Mouse (Mus musculus): ENCODE results near the gene Rims3.

Gene Rims3

DNA sequence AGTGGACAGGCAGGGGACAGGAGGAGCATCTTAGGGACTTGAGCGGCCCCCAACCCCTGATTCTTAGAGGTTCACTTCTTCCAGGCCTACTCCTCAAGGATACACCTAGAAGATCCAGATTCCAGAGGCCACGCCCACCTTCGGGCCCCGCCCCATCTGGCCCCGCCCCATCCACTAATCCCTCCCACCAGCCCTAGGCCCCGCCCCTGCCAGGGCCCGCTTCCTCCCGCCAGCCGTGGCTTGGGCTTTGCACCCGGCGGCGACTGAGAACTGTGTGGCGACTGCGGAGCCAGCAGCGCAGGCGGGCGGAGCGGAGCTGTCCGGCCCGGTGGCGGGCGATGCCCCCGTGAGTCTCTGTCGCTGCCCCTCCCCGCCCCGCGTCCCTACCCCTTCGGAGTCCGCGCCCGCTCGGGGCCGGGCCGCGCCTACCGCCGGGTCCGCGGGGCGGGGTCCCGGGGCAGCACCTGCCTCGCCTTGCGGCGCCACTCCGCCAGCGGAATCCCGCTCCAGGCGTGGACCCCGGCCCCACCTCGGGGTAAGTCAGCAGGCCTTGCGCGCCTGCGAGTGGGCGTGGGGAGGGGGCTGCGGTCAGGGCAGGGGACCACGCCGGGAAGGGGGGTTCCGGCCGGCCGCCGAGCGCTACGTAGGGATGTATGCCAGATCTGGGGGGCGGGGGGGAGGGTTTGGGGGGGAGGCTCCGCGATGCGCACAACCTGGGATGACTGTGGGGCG, at the start of gene Rims3:
Gene Rims3, plus strand, starts transcription at position 229 of the 732 bp plus-strand sequence.
- DNase-seq (ENCODE audit: low spot score) = no peak

DNA sequence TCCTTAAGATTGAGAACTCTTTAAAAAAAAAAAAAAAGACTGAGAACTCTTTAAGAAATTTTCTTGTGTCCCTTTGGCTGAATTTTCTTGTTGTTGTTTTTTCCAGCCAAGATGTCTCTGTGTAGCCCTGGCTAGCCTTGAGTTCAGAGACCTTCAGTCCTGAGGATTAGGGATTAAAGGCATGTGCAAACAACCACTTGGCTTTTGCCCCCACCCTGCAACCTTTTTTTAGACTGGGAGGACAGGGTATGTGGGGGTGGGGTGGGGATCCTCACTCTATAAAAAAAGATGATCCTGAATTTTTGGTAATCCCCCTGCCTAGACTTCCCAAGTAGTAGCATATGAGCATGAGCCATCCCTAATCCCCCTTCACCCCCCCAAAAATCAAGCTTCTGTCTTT, 48.8 kb upstream of the Rims3 start:
- no peak for DNase-seq (ENCODE audit: low spot score)

DNA sequence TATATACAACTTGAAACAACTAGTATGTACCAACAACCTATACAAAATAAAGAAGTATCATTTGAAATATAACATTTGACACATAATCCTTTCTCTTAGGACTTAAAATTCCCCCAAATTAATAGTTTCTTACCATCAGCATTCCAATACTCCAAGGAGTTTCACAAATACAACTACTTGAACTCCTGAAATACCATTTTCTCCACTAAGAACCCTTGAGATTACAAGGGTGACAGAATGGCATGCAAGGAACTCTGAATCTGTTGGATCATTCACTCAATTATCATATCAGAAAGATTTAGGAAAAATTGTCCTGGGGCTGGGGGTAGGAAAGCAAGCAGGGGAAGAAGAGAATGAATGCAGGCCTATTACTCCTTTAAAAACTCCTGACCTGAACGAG, 40.9 kb upstream of the Rims3 start:
- DNase-seq (ENCODE audit: low spot score) = no peak

DNA sequence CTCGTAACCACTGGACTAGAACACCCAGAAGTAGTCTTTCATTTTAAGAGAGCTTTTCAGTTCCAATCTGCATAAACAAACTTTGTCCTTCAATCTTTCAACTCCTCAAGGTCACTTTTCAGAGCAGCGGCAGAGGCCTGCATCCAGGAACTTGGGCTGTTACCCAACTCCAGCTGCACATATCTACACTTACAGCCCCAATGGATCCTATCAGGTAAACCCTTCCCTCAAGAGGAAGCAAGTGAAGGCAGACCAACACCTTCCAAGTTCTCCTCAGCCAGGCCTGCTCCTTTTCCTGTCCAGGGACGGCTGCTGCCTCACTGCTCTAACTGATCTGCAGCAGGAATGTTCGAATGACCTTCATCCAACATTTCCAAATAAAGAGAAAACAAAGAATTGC, 40.4 kb upstream of the Rims3 start:
- DNase-seq (ENCODE audit: low spot score) = no peak

DNA sequence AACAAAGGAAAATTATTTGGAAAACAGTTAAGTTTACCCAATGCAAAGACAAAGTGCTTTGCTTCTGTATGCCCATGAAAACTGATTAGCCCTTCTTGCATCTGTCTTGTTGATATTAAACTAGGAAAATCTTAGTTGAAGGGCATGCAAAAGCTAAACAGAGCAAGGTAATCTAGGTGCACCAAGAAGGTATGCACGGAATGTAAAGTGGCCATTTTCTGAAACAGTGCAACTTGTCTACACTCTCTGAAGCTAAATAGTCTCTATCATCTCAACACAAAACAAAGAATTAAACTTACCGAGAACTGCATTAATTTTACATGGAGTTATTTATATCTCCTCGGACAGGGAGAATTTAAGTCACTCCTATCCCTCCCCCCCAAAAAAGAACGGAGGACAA, 39.5 kb upstream of the Rims3 start:
- no peak for DNase-seq (ENCODE audit: low spot score)

DNA sequence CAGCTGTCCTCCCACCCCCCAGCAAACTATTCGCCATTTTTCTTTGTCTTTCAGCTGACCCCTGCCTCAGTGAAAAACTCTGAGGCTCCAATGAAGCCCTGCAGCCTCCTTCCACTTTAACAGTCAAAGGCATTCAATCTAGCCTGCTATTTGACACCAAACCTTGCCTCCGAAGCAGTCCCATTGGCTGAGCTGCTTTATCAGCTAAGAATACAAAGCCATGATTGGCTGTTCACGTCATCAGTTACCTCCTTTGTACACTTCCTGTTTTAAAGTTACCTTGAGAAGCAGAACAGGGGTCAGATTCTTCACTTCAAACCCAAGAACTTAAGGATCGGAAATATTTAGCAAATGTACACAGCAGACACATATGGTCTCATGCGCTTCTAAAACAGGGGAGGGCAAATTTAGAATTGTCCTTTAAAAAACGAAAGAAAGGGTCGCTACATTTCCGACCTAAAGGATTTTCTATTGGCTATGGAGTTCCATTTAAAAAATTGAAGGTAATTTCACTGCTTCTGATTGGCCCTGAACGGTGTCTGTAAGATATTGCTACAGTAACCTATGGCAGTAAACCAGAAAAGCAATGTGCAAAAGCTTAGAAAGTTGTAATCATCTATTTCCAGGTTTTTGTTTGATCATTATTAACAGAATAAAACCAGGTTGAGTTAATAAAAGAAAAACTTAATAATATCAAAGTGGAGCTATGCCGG, 38.8 kb upstream of the Rims3 start:
- peak; percentile 89 for DNase-seq (ENCODE audit: low spot score)

DNA sequence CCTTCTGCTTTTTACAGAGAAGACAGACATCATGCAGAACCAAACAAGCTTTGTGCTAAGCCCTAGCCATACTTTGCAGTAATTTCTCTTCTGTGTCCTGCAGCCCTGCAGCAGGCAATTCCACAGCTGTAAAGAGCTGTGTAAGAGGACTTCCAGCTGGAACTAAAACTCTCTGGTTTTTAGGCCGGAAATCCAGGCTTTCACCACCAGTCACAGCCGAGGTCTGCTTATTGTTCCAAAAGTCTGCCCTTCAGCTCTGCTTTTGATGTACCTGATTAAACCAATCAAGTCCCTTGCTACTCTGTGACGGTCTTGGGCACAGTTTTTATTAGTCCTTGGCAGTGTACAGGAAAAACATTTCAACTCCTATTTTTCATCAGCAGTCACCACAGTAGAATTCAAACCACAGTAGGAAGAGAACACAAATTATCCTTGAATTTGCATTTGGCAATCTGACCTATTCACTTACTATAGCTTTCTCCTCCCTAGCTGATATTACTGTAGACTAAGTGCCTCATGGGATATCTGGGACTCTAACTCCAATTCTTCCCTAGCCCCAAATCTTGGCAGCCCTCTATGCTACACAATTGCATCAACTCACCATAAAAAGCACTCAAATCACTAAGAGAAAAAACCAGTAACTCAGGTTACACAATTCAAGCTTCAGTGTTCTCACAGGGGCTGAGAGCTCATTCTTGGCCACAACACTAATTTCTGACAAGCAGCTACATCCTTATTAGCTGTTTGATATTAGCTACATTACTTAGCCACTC, 37.4 kb upstream of the Rims3 start:
- DNase-seq (ENCODE audit: low spot score) = peak; percentile 56

DNA sequence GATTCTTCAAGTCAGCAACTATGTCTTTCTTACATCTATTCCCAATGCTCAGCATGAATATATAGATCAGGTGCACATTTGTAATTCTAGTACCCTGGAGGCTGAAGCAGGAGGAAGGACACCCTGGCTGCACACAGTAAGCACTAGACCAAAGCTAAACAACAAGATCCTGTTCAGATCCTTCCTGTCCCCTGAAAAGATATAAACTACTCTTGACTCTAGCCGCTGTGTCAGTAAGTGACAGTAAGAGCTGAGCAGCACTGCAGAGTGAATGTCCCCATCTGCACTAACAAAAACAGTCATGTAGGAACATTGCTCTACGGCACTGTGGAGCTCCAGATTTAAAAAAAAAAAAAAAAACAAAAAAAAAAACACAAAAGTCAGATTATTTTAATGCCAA, 36.7 kb upstream of the Rims3 start:
- no peak for DNase-seq (ENCODE audit: low spot score)

DNA sequence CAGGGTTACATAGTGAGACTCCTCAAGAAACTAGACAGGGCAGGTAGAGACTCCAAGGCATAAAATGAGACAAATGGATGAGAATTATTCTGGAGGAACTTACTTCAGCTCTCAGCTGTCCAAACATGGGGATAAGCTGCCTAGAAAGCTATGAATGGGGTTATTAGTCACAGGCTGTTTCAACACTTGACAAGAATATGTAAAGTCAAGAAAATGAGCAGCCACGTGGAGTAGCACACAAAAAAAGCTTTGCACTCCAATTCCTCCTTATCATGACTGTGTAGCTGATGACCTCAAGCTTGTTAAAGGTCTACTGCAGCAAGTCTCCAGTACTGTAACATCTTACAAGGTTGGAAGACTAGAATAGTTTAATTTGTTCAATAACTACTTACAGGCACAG, 35.3 kb upstream of the Rims3 start:
- DNase-seq (ENCODE audit: low spot score) = no peak

DNA sequence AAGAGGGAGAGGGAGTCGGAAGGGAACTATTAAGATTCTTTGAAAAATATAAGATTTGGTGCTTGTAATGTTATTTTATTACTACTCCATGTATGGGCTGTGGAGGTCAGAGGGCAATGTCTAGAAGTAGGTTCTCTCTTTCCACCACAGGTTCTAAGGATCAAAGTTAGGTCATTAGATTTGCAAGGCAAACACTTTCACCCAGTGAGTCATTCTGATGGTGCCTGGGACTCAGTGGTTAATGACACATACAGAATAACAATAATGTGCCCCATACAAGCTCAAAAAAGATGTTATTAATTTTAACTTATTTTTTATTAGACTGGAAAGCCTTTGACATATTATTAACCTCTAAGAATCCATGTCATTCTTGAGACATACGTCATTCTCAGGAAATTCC, 34.7 kb upstream of the Rims3 start:
- DNase-seq (ENCODE audit: low spot score) = no peak

DNA sequence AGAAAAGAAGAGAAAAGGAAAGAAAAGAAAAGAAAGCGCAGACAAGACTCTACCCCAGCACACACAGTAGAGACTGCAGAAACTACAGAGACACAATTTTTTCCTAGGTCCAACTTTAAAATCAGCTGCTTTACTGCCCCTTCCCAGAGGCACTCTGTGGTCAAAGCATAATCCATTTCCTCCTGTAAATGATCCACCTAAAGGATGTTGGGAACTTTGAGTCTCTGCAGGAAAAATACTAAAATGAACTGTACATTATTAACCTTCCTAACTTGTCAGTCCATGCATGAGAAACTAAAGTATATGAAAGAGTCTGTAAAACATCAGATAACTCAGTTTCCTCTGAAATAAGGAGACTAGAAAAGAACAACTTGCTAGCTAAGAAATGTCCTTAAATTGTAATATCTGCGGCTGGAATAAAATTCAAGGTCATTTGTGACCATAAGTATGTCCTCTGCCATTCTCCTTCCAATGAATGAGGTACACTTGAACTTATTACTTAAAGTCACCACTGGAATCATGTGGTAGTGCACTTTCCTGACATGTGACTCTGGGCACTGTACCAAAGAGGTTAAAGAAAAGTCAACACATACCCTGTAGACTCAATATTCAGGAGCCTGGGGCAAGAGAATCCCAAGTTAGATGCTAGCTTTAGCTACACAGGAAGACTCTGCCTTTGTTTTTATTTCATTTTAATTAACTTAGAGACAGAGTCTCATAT, 32.3 kb upstream of the Rims3 start:
- peak; percentile 57 for DNase-seq (ENCODE audit: low spot score)

DNA sequence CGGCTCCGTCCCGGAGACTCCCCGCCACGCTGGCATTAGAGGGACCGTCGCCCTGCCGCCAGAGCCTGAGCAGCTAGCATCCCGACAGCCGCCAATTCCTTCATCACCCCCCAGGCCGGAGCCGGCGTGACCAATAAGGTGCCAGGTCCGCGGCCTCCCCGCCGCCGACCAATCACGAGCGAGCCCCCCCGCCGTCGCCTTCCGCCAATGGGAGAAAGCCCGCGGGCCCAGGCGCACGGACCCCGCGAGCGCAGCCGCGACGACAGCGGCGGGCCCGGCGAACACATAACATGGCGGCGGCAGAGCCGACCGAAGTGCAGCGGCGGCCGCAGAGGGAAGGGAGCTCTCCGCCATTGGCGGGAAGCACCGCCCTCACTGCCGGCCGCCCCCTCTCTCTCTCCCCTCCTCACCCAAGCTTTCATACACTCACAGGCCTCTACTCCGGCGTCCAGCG, 29.5 kb upstream of the Rims3 start:
- peak; percentile 82 for DNase-seq (ENCODE audit: low spot score)

DNA sequence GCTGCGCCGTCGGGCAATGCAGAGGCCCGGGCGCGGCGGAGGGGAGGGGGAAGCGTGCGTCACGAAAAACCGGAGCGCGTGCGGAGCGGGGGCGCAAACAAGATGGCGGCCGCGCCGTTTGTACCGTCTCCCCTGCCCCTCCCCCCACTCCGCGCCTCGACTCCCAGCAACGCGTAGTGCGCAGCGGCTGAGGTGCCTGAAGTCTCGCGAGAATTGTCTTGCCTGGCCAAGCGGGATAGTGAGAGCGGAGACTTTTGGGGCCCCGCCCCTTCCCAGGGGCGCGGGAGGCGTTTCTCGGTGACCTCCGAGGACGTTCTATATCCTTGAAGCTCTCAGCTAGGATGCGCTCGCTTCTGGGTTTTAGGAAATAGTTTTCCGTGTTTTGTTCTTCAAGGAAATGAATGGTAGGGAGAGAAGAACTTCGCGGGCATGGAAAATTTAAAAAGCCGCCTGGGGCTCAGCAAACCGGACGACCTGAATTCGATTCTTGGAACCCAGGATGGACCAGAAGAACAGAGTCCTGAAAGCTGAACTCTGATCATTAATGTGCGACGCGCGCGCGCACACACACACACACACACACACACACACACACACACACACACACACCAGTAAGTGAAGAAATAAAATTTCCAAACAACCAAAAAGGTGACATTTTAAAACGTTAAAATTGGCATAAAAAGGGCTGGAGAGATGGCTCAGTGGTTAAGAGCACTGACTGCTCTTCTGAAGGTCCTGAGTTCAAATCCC, 28.9 kb upstream of the Rims3 start:
- DNase-seq (ENCODE audit: low spot score) = peak; percentile 98

DNA sequence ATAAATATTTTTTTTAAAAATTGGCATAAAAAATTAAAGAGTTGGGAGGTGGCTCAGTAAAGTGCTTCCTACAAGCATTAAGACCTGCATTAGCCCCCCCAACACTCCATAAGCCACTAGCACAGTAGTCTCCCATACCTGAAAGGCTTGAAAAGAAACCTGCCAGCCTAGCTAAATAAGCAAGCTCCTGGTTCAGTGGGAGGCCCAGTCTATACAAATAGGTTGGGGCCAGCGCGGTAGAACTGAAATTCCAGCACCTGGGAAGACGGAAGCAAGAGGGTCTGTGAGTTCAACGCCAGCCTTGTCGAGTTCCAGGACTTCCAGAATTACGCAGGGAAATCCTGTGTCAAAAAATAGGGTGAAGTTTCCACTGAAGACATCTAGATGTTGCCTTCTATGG, 28.2 kb upstream of the Rims3 start:
- DNase-seq (ENCODE audit: low spot score) = no peak

DNA sequence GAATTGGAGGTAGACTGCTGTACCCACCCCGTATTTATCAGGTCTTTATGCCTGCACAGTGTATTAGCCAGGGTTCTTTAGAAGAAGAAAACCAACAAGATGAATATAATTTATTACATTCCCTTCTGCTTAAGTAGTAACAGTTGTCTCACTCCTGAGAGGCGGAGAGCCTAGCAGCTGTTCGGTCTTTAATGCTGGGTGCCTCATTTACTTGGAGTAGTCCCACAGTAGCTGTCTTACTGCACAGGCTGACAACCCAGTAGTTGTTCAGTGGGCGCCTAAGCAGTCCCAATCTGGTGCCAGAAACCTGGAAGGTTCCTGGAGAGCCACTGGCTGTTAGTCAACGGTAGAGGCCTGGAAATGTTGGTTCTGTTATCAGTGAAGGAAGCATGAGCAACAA, 23.8 kb upstream of the Rims3 start:
- no peak for DNase-seq (ENCODE audit: low spot score)

DNA sequence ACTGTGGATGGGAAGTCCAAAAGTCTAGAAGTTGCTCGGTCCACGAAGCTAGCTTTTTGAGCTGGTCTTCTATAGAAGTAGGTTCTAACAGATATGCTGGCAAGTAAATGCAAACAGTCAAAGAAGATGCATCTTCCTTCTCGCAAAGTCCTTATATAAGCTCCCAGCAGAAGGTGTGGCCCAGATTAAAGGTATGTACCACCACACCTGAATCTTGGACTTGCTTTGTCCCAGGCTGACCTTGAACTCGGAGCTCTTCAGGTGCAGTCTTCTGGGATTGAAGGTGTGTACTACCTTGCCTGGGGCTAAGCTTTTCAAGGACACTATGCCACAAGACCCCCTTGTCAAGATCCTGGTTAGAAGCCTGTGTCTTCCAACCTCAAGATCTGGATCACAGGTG, 23.1 kb upstream of the Rims3 start, which contains the start of gene Nfyc:
Gene Nfyc, minus strand, starts transcription at position 101 of the 400 bp plus-strand sequence.
- DNase-seq (ENCODE audit: low spot score) = no peak

DNA sequence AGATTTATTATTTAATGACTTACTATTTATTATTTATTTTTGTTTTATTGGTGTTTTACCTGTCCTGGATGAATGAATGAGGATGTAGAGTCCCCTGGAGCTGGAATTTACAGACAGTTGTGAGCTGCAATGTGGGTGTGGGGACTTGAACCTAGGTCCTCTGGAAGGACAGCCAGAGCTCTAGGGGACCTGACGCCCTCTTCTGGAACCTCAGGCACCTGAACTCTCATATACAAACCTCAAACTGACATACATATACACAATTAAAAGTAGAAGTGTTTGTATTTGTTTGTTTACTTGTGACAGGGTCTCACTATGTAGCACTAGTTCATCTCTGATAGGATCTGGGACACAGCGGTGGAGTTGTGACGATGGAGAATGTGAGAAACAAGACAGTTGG, 13.3 kb upstream of the Rims3 start:
- DNase-seq (ENCODE audit: low spot score) = no peak

DNA sequence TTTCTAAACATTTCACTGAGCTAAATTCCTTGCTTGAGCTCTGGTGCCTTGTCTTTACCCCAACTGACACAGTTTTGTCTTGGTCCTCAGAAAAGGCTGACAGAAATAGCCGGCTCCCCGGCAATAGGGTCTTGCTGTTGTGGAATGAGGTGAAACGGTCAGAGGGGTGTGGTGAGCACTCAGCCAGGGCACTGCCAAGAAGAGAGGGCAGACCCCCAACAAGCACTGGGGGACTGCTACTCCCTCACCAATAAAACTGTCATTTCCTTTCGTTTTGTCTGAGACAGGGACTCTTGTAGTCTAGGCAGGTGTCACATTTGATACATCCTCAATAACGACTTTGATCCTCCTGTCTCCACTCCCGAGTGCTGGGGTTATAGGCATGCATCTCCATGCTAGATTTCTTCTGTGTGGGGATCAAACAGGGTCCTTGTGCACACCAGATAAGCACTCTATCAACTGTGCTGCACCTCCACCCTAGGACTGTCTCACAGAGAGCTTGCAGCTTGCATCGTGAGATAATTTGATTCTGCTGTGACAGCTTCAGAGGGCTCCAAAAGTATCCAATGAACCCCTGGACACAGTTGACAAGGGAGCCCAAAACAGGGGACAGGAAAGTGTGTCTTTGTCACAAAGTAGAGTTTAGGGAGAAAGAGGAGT, 10.1 kb upstream of the Rims3 start:
- DNase-seq (ENCODE audit: low spot score) = no peak

DNA sequence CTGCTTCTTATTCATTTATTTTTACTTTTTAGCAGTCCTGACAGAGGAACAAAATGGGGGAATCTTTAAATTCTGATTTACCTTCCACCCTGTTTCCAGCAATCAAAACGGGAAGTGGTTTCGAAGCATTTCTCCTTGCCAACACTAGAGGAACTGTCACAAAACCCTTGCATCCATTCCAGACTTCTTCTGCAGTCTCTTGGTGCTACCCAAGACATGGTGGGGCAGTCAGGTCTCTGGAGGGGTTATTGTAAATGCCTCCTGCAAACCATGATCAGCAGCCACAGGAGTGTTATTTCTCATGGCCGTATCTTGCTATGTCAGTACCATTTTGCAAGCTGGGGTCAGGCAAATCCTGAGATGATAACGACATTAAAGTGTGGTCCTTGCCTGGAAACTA, 9.5 kb upstream of the Rims3 start:
- DNase-seq (ENCODE audit: low spot score) = no peak

DNA sequence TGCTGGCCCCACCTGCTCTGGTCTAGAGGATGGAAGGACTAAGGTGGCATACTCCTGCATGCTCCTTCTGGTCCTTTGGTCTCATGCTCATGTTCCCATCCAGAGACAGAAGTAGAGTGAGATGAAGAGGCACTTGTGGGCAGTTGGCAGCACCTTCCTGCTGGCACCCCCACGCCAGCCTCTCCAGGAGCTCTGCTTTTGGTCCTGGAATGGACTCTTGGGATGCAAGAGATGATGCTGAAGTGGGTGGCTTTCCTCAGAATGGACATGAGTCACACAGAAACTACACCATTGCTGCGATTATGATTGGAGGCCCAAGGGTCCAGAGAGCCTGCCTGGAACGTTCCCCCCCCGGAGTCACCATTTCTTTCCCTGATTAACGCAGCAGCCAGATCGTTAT, 5.7 kb upstream of the Rims3 start:
- no peak for DNase-seq (ENCODE audit: low spot score)

DNA sequence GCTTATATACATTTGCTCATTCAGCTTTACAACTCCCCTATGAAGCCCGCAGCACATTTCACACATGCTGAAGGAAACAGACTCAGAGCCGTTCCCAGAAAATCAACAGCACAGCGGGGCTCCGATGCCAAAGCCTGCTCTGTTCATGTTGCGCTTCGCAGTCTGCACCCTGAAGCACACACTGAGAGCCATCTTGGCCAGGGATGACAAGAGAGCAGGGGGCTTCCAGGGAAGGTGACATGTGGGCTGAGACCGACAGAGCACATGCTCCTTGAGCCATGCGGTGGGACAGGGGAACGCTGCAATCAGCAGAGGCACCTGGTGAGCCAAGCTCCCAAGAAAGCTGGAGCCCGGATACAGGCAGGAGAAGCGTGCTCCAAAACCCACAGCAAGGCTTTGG, 5.2 kb upstream of the Rims3 start:
- DNase-seq (ENCODE audit: low spot score) = no peak
